Mouse (Mus musculus): Measurements from ENCODE around the gene 2010005H15Rik.
"Not testable (repeated sequence)": the region's sequence is repeated elsewhere in the genome, so short reads cannot be mapped to it uniquely, and the experiment has no call there.

2010005H15Rik gene

GRCm38 (mm10) chr16:36221168-36221567 is at the start of gene 2010005H15Rik:
Gene 2010005H15Rik, plus strand, starts transcription at chr16:36221468.
- in situ Hi-C loops (cut with MseI, MboI) = not testable (repeated sequence)

- in situ Hi-C loops (cut with MseI, MboI) = no loop called here
Observed at GRCm38 (mm10) chr16:36176108-36176507, 45.2 kb upstream of the 2010005H15Rik start.

- in situ Hi-C loops (cut with MseI, MboI) = no loop called here
Observed at GRCm38 (mm10) chr16:36179910-36180309, 41.4 kb upstream of the 2010005H15Rik start.

- in situ Hi-C loops (cut with MseI, MboI) = not testable (repeated sequence)
Observed at GRCm38 (mm10) chr16:36183912-36184311, 37.4 kb upstream of the 2010005H15Rik start, which contains the start of gene Gm5483. Gene Gm5483, plus strand, starts transcription at chr16:36184212.

- in situ Hi-C loops (cut with MseI, MboI) = no loop called here
Observed at GRCm38 (mm10) chr16:36199226-36199625, 22.0 kb upstream of the 2010005H15Rik start.

- in situ Hi-C loops (cut with MseI, MboI) = no loop called here
Observed at GRCm38 (mm10) chr16:36203846-36204245, 17.4 kb upstream of the 2010005H15Rik start.

GRCm38 (mm10) chr16:36205684-36206083 is 15.6 kb upstream of the 2010005H15Rik start:
- in situ Hi-C loops (cut with MseI, MboI) = not testable (repeated sequence)

- in situ Hi-C loops (cut with MseI, MboI) = no loop called here
Observed at GRCm38 (mm10) chr16:36209967-36210453, 11.3 kb upstream of the 2010005H15Rik start, which contains the start of gene Gm5416. Gene Gm5416, plus strand, starts transcription at chr16:36210403.

GRCm38 (mm10) chr16:36260585-36260984 is 39.3 kb downstream of the 2010005H15Rik start:
- in situ Hi-C loops (cut with MseI, MboI) = not testable (repeated sequence)

- in situ Hi-C loops (cut with MseI, MboI) = not testable (repeated sequence)
Observed at GRCm38 (mm10) chr16:36276796-36277195, 55.5 kb downstream of the 2010005H15Rik start, which contains the start of gene Stfa1. Gene Stfa1, plus strand, starts transcription at chr16:36276951.

GRCm38 (mm10) chr16:36289140-36289539 is 67.9 kb downstream of the 2010005H15Rik start:
- in situ Hi-C loops (cut with MseI, MboI) = no loop called here
